Mouse (Mus musculus): ENCODE results near the gene Sema4g.
"Not testable (repeated sequence)": the region's sequence is repeated elsewhere in the genome, so short reads cannot be mapped to it uniquely, and the experiment has no call there.

Gene Sema4g

GRCm38 (mm10) chr19:45023993-45024392 lies 35.1 kb downstream of the Sema4g start:
- DNase-seq (ENCODE audit: extremely low read depth, insufficient read length, low spot score) = no peak

GRCm38 (mm10) chr19:45024775-45025174 lies 35.9 kb downstream of the Sema4g start:
- DNase-seq (ENCODE audit: extremely low read depth, insufficient read length, low spot score) = no peak

- no peak for DNase-seq (ENCODE audit: extremely low read depth, insufficient read length, low spot score)
Observed at GRCm38 (mm10) chr19:45025937-45026568, 37.2 kb downstream of the Sema4g start.

- no peak for DNase-seq (ENCODE audit: extremely low read depth, insufficient read length, low spot score)
Observed at GRCm38 (mm10) chr19:45026958-45027670, 38.2 kb downstream of the Sema4g start.

DNA sequence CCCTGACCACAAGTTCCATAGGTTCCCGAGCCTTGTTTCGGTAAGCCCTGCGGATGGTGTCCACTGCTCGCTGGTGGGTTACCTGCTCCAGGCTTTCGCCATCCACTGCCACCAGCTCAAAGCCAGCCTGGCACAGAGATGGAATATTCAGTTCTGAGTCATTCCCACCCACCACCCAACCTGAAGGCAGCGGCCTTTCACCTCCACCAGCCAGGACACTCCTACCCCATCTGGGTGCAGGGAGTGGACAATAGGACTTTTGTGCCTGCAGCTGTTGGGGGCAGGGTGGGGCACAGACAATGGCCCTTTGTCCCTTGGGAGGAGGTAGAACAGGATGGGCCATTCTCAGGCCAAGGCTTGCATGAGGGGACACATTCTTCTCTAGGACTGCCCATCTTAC lies 38.9 kb downstream of the Sema4g start:
- no peak for DNase-seq (ENCODE audit: extremely low read depth, insufficient read length, low spot score)

DNA sequence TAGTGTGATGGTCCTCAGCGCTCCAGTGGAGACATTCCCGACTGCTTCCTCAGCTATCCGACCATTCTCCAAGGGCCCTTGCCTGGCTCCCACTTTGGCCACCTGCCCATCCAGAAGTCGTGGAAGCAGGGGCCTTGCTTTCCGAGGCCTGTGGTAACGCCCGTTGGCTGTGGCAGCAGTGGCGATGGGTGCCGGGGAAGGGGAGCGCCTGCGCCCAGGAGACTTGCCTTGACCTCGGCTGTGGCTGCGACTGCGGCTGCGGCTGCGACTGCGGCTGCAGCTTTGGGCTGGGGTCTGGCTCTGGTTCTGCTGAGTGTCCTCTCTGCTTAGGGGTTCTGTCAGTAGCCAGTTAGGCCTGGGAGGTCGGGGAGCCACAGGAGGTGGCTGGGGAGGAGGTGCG lies 39.8 kb downstream of the Sema4g start:
- no peak for DNase-seq (ENCODE audit: extremely low read depth, insufficient read length, low spot score)

DNA sequence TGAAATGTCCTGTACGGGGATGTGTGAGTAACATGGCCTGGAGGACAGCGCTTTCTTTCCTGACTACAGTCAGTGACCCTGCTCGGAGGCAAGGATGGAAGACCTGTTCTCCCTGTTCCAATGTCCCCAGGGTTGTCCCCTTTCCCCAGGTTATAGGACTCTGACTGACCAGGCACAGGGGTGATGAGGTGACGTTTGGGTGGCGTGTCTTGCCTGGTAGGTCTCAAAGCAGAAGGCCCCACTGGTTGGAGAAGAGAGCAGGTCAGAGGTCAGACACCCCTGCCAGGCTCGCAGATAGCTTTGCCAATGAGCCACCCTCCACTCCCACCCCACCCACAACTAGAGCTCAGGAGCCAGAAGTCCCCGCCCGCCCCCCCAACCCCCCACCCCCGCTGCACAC lies 40.7 kb downstream of the Sema4g start:
- DNase-seq (ENCODE audit: extremely low read depth, insufficient read length, low spot score) = no peak

DNA sequence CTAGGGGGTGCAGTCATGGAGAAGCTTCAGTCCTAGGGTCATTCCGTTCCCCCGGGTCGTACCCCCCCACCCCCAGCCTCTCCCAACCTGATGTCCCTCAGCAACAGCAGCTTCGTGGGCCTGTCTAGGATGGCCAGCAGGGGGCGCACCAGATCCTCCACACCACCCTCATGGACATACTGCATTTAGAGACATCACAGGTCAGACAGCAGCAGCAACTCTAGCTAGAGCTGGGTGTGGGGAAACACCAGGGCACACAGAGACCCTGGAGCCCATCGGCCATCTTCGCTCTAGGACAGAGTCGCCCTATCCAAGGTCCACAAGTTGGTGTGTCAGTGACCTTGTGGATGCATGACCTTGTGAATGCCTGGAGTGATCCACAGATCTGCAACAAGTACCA lies 41.2 kb downstream of the Sema4g start:
- DNase-seq (ENCODE audit: extremely low read depth, insufficient read length, low spot score) = peak; percentile 65

DNA sequence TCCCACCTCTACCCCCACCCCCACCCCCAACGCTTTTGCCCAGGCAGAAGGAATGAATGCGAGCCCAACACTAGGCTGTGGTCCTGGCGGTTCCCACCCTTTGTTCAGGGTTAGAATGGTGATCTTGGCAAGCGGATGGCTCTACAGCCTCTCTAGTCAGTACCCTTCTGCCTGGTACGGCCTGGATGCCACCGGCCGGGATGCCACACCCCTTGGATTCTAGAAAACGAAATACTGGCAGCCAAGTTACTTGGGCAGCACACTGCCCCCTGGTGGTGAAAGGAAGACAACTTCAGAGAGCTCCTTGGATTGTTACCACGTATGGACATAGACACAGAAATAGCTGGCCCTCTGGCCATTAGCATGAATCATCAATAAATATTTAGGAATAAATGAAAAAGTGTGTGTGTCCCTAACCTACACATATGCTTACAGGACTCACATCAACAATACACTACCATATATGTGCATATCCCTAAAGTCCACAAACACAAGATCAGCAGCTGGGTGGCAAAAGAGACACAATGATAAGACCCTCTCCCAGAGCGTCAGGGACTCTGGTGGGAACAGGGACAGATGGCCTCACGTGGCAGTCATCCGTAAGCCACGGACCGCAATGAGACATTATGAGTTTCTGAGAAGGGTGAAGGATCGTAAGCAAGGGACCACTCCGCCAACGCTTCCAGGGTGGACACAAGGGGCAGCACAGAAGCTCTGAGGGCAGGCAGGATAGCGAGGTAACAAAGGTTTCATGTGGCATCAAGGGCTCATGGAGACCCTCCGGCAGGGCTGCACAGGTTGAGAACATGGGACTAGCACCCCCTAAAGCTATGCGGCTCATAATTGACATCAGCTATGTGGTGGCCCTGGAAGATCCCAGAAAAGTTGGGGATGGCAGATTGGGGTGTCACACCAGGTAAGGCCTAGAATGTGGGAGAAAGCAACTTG lies 42.1 kb downstream of the Sema4g start:
- DNase-seq (ENCODE audit: extremely low read depth, insufficient read length, low spot score) = peak; percentile 63

GRCm38 (mm10) chr19:45031780-45032179 lies 42.9 kb downstream of the Sema4g start:
- peak; percentile 63 for DNase-seq (ENCODE audit: extremely low read depth, insufficient read length, low spot score)

- peak; percentile 61 for DNase-seq (ENCODE audit: extremely low read depth, insufficient read length, low spot score)
Observed at GRCm38 (mm10) chr19:45032570-45033332, 43.9 kb downstream of the Sema4g start.

GRCm38 (mm10) chr19:45036867-45037266 lies 48.0 kb downstream of the Sema4g start:
- DNase-seq (ENCODE audit: extremely low read depth, insufficient read length, low spot score) = peak; percentile 65

DNA sequence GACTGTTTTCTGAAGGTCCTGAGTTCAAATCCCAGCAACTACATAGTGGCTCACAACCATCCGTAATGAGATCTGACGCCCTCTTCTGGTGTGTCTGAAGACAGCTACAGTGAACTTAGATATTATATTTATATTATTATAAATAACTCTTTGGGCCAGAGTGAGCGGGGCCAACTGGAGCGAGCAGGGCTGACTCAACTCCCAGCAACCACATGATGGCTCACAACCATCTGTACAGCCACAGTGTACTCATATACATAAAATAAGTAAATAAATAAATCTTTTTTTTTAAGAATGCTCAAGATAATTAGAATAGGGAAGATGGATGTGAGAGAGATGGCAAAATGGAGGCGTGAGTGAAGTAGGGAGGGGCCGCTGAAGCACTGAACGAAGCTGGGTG lies 49.3 kb downstream of the Sema4g start:
- not testable (repeated sequence) for DNase-seq (ENCODE audit: extremely low read depth, insufficient read length, low spot score)

DNA sequence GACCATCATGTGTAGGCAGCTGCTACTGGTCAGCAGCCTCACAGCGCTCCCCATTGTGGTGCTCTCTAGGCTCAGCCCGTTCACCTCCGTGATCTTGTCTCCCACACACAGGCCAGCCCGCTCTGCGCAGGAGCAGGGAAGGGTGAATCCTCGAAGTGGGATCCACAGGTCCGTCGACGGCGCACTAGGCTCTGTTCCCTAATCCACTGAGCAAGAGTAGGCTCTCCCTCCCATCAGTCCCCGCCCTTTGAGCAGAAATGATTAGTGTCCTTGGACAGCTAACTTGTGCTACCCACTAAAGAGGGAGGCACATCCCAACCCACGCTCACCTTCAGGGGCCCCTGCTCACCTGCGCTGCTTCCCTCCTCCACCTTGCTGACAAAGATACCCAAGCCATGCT lies 51.3 kb downstream of the Sema4g start:
- no peak for DNase-seq (ENCODE audit: extremely low read depth, insufficient read length, low spot score)

- DNase-seq (ENCODE audit: extremely low read depth, insufficient read length, low spot score) = no peak
Observed at GRCm38 (mm10) chr19:45044389-45044927, 55.6 kb downstream of the Sema4g start.

GRCm38 (mm10) chr19:45045236-45045635 lies 56.3 kb downstream of the Sema4g start:
- DNase-seq (ENCODE audit: extremely low read depth, insufficient read length, low spot score) = no peak

DNA sequence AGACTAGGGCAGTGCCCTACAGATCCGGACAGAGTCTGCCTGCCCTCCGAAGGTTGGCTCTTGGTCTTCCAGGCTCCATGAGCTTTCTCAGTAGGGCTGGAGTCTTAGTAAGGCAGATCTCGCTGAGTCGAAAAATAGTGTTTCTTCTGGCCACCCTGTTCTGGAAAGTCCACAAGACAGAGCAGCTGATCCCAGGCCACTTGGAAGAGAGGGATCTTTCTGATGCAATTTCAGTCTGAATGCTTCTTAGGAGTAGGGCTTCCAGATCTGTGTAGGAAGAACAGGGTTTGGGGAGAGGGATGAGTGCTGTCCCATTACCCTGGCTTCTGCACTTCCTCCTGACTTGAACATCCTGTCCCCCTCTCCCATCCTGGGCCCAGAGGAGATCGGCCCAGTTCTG lies 56.8 kb downstream of the Sema4g start, which contains the start of gene Pdzd7:
Gene Pdzd7, minus strand, starts transcription at position 67 of the 400 bp plus-strand sequence.
- DNase-seq (ENCODE audit: extremely low read depth, insufficient read length, low spot score) = no peak

DNA sequence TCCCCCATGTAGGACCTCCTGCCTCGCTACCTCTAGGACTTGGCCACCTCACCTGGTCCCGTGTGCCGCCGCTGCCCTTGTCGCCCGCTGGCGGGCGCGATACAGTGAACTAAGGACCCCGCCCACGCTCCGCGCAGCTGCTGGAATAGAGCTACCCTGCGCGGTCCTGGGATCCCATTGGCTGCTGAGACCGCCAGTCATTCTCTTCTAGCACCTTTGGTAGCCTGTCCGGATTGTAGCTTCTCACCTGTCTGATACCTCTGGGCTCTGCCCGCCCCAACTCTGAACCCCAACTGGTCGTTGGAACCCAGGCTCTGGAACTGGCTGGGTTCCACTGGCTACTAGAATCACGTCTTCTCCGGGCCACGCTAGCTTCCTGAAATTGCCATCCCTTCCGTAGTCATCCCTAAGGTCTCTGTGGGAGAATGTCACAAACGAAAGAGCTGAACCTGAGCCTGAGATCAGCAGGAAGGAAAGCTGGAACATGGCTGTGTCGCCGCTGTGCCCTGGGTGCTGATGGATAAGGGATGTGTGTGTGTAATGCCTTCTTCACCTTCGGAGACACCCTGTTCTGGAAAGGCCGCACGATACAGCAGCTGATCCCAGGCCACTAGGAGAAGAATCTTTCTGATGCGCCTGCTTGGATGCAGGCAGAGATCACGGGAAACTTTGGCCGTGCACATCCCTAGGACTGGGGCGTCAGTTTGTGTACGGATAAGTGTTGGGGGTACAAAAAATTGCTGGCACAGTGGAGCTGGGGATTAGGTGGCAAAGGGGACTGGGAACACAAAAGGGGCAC lies 57.8 kb downstream of the Sema4g start:
- peak; percentile 71 for DNase-seq (ENCODE audit: extremely low read depth, insufficient read length, low spot score)

GRCm38 (mm10) chr19:45047417-45047934 lies 58.6 kb downstream of the Sema4g start, which contains the start of gene Sfxn3:
Gene Sfxn3, plus strand, starts transcription at chr19:45047503.
- DNase-seq (ENCODE audit: extremely low read depth, insufficient read length, low spot score) = peak; percentile 93
